Mouse (Mus musculus): ENCODE measurements around the gene Ereg.

DNA sequence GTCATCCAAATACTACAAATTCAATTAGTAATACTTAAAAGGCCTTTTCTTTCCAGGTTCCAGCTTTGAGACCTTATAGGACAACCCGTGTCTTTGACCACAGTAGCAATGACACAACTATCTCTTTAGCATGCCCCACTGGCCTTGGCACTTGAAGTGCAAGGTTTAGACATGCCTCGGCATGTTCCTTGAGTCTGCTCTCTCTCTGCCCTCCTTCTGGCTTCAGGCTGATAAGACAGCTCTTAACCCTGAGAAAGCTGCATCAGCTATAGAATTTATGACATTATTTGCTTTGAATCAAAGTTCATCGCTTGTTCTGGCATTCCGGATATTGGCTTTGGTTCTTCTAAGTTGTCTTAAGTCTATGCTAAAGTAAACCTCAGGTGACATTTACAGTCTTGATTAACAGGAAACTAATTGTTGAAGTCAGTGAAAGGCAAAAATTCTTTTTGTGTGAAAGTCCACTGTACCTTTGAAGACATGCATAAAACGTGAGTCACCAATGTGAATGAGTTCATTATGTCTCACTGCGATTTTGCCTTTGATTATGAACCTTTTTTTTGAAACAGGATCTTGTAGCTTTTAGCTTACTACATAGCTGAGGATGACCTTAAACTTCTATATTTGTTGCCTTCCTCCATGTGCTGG, 35.7 kb downstream of the Ereg start:
- TF ChIP-seq POLR2A (IDR thresholded peaks at IDR 0.05; ENCODE audit: insufficient read depth, low read depth, low read length) (no peak), EP300 (IDR thresholded peaks at IDR 0.05; ENCODE audit: insufficient read depth, low read depth, low read length) (no peak)

Measured in heart, adult 2 months (tissue).